Mouse (Mus musculus) myocyte (in vitro differentiated cells): ENCODE results near the gene Rit1. TPM values are rescaled to one million over a fixed set of nuclear protein-coding genes. Genes with fewer than 3 reads are reported as not detected.

Experiments
- H3K27me3 ChIP-seq: one replicate; pipeline ENCODE4 v1.6.1; 2011; ENCODE audit not compliant: control insufficient read depth, insufficient read depth, insufficient read length
- H3K36me3 ChIP-seq: one replicate; pipeline ENCODE4 v1.6.1; 2011; ENCODE audit not compliant: control insufficient read depth, insufficient read depth
- H3K4me2 ChIP-seq: one replicate; pipeline ENCODE4 v1.6.1; 2011; ENCODE audit warnings: low read depth, control low read depth
- H3K4me3 ChIP-seq: one replicate; pipeline ENCODE4 v1.5.1; 2011; ENCODE audit warnings: mild to moderate bottlenecking, control low read depth, moderate library complexity
- H3K79me2 ChIP-seq: one replicate; pipeline ENCODE4 v1.6.1; 2011; ENCODE audit not compliant: control insufficient read depth, insufficient read depth
- H3ac ChIP-seq: one replicate; pipeline ENCODE4 v1.6.1; 2011; ENCODE audit not compliant: control insufficient read depth, insufficient read length
- CEBPB ChIP-seq: IDR thresholded peaks from 2 replicates; pipeline ENCODE4 v1.6.1; 2011; ENCODE audit warnings: mild to moderate bottlenecking, moderate library complexity; ENCODE audit not compliant: poor library complexity, insufficient read depth, severe bottlenecking
- E2F4 ChIP-seq: IDR thresholded peaks from one replicate; pipeline ENCODE4 v1.6.1; 2011; ENCODE audit warnings: mild to moderate bottlenecking, control low read depth, moderate library complexity; ENCODE audit not compliant: insufficient read depth
- MAX ChIP-seq: IDR thresholded peaks from one replicate; pipeline ENCODE4 v1.6.1; 2011; ENCODE audit warnings: low read depth, mild to moderate bottlenecking, control low read depth
- MYOD1 ChIP-seq, 3 experiments: IDR thresholded peaks; one replicate each; pipeline ENCODE4 v1.6.1; 2011; ENCODE audit warnings: control low read depth in 2 of 3, low read depth in 2 of 3, mild to moderate bottlenecking in 2 of 3, moderate library complexity in 1 of 3; ENCODE audit not compliant: insufficient read length in 2 of 3, control insufficient read depth in 1 of 3
- MYOG ChIP-seq, 3 experiments: IDR thresholded peaks; one replicate each; pipeline ENCODE4 v1.6.1; 2011; ENCODE audit warnings: control low read depth in 2 of 3, low read depth in 2 of 3, mild to moderate bottlenecking in 2 of 3; ENCODE audit not compliant: insufficient read length in 2 of 3, control insufficient read depth in 1 of 3, insufficient read depth in 1 of 3
- POLR2A ChIP-seq: IDR thresholded peaks from one replicate; pipeline ENCODE4 v1.6.1; 2011; ENCODE audit warnings: low read depth, mild to moderate bottlenecking, control low read depth, moderate library complexity; ENCODE audit not compliant: insufficient read length
- POLR2AphosphoS2 ChIP-seq: IDR thresholded peaks from one replicate; pipeline ENCODE4 v1.6.1; 2011; ENCODE audit warnings: low read depth, control low read depth; ENCODE audit not compliant: insufficient read length
- REST ChIP-seq: IDR thresholded peaks from one replicate; pipeline ENCODE4 v1.6.1; 2011; ENCODE audit warnings: mild to moderate bottlenecking, control low read depth, moderate library complexity; ENCODE audit not compliant: insufficient read depth, insufficient read length
- SRF ChIP-seq: IDR thresholded peaks from one replicate; pipeline ENCODE4 v1.6.1; 2011; ENCODE audit warnings: low read depth; ENCODE audit not compliant: control insufficient read depth, insufficient read length
- TCF12 ChIP-seq: IDR thresholded peaks from one replicate; pipeline ENCODE4 v1.6.1; 2011; ENCODE audit warnings: mild to moderate bottlenecking, control low read depth; ENCODE audit not compliant: poor library complexity, insufficient read depth, severe bottlenecking
- TCF3 ChIP-seq: IDR thresholded peaks from one replicate; pipeline ENCODE4 v1.6.1; 2011; ENCODE audit warnings: low read depth, control low read depth; ENCODE audit not compliant: insufficient read length
- USF1 ChIP-seq: IDR thresholded peaks from one replicate; pipeline ENCODE4 v1.6.1; 2011; ENCODE audit warnings: low read depth, mild to moderate bottlenecking, control low read depth, moderate library complexity
- polyA plus RNA-seq: library from polyadenylated mRNA; unstranded; fragments of >200 nt; fragmentation: generic; extraction: Trizol; gene quantifications from one replicate; pipeline ENCODE4 v1.2.1, GENCODE M21; 2012; ENCODE audit warnings: missing spikeins

Rit1 gene
- polyA plus RNA-seq, 1 experiment, result 62.3 TPM

DNA sequence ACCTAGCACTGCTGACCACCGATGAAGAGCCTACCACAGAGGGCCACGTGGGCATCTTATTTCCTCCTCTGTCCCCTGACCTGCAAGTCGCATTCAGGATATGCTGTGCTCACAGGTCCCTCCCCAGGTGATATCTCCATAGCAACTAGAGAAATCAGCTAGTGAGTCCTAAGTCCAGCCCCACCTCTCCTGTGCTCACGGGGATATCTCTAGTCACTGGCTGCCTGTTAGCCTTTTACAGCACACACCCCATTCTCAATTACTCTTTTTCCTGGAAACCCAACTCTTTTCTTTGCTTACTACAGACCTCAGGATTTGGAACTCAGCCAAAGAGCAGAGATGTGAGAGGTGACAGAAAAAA, 30.2 kb downstream of the Rit1 start:
- Histone ChIP-seq H3K79me2 (no peaks in the 10 kb centered on the region), H3K27me3 (no peaks in the 10 kb centered on the region), H3ac (no peak overlapping the region), H3K4me2 (no peak overlapping the region), H3K36me3 (no peaks in the 10 kb centered on the region), H3K4me3 (no peak overlapping the region)
- no peak for TF ChIP-seq TCF12
- TF ChIP-seq MYOD1 (IDR thresholded peaks at IDR 0.05; ENCODE audit: control insufficient read depth in 1 of 3, insufficient read length in 2 of 3, low read depth in 2 of 3), result no peak
- TF ChIP-seq USF1, result no peak
- no peak for TF ChIP-seq POLR2A
- no peak for TF ChIP-seq TCF3
- no peak for TF ChIP-seq CEBPB
- no peak for TF ChIP-seq POLR2AphosphoS2
- TF ChIP-seq MAX, result no peak
- TF ChIP-seq SRF, result no peak
- no peak for TF ChIP-seq MYOG (IDR thresholded peaks at IDR 0.05; ENCODE audit: control insufficient read depth in 1 of 3, insufficient read depth in 1 of 3, insufficient read length in 2 of 3, low read depth in 2 of 3)
- TF ChIP-seq E2F4, result no peak
- TF ChIP-seq REST, result no peak

DNA sequence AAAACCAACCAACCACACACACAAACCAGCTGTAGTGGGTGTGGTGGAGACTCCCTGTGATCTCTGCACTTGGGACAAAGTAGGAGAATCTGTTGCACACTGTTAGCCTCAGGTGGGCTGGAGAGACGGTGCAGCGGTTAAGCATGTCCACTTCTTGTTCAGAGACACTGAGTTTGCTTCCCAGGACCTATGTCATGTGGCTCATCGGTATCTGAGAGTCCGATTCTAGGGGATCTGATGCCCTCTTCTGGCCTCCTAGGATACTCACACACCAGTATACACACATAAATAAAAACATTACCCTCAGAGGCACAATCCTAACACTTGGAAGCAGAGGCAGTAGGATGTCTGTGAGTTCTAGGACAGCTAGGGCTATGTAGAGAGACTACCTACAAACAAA, 37.6 kb downstream of the Rit1 start:
- Histone ChIP-seq H3K27me3 (no peaks in the 10 kb centered on the region), H3K36me3 (no peaks in the 10 kb centered on the region), H3K4me3 (no peak overlapping the region), H3ac (no peak overlapping the region), H3K4me2 (no peak overlapping the region), H3K79me2 (no peaks in the 10 kb centered on the region)
- TF ChIP-seq CEBPB, result no peak
- no peak for TF ChIP-seq TCF3
- TF ChIP-seq USF1, result no peak
- no peak for TF ChIP-seq MAX
- no peak for TF ChIP-seq E2F4
- no peak for TF ChIP-seq REST
- TF ChIP-seq TCF12, result no peak
- no peak for TF ChIP-seq SRF

DNA sequence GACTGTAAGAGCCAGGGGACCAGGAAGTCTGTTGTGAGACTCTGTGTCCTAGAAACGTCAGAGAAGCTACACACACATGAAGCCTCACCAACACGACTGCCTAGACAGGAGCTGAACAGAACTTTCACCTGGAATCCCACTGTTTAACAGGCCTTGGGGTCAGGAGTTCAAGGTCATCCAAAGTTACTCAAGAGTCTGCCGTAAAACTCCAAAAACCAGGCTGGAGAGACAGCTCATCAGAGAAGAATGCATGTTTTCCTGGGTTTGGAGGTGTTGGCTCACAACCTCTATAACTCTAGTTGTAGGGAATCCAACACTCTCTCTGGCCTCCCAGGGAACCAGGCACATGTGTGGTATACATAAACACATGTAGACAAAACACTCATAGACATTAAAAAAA, 38.9 kb downstream of the Rit1 start:
- Histone ChIP-seq H3K4me3 (no peak overlapping the region), H3K4me2 (no peak overlapping the region), H3K79me2 (no peaks in the 10 kb centered on the region), H3ac (no peak overlapping the region), H3K27me3 (no peaks in the 10 kb centered on the region), H3K36me3 (no peaks in the 10 kb centered on the region)
- TF ChIP-seq USF1 (no peak), MYOG (IDR thresholded peaks at IDR 0.05; ENCODE audit: control insufficient read depth in 1 of 3, insufficient read depth in 1 of 3, insufficient read length in 2 of 3, low read depth in 2 of 3) (no peak), TCF3 (no peak), CEBPB (no peak), E2F4 (no peak), SRF (no peak), MYOD1 (IDR thresholded peaks at IDR 0.05; ENCODE audit: control insufficient read depth in 1 of 3, insufficient read length in 2 of 3, low read depth in 2 of 3) (no peak), POLR2AphosphoS2 (no peak), TCF12 (no peak), REST (no peak), MAX (no peak), POLR2A (no peak)

DNA sequence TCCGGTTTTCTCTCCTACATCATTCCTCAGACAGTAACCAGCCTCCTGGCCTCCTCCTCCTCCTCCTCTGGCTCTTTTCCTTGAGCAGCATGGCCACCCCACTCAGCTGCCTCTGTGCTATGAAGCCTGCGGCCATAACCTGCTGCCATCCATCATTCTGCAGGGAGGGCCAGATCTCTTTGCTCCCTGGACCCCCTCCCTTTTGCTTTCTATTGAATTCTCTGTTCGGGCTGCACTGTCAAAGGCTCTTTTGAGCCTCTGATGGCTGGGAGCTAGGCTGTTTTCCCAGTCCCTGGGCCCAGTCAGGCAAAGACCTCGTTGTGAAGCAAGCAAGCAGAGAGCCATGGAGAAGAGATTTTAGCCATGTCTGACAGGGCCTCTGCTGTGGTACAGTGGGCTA, 39.6 kb downstream of the Rit1 start:
- no peaks in the 10 kb centered on the region for H3K27me3 ChIP-seq
- H3K79me2 ChIP-seq, result no peaks in the 10 kb centered on the region
- H3K36me3 ChIP-seq, result no peaks in the 10 kb centered on the region
- no peak overlapping the region for H3K4me2 ChIP-seq
- H3ac ChIP-seq, result no peak overlapping the region
- no peak overlapping the region for H3K4me3 ChIP-seq
- TF ChIP-seq SRF (no peak), MYOD1 (IDR thresholded peaks at IDR 0.05; ENCODE audit: control insufficient read depth in 1 of 3, insufficient read length in 2 of 3, low read depth in 2 of 3) (peak in 2 of 3 experiments; percentile 21 to 32)

DNA sequence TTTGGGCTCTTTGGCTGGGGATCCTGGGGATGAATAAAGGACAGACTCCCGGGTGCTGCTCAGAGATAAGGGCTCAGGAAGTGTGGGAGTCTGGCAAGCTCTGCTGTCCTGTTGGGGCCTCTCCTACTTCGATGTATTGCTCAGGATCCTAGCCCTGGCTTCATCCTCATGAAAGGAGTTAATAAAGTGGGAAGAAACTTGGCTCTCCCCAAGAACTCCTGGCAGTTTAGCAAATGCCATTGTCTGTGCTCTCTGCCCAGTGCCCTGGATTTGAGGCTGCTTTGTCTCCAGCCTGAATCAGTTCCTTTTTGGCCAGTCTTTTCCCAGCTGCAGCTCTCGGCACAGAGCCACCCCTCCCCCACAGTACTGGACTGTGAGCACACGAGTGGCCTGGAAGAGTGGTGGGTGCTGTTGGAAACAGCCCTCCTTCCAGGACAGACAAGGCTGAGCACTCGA, 41.4 kb downstream of the Rit1 start:
- TF ChIP-seq MYOG (IDR thresholded peaks at IDR 0.05; ENCODE audit: control insufficient read depth in 1 of 3, insufficient read depth in 1 of 3, insufficient read length in 2 of 3, low read depth in 2 of 3) (no peak), CEBPB (no peak), E2F4 (no peak), POLR2A (no peak), REST (no peak), MYOD1 (IDR thresholded peaks at IDR 0.05; ENCODE audit: control insufficient read depth in 1 of 3, insufficient read length in 2 of 3, low read depth in 2 of 3) (no peak), POLR2AphosphoS2 (no peak), USF1 (no peak), TCF12 (no peak), TCF3 (no peak), MAX (no peak), SRF (no peak)
- Histone ChIP-seq H3K36me3 (no peaks in the 10 kb centered on the region), H3K79me2 (no peaks in the 10 kb centered on the region), H3K4me2 (peak overlapping the region; percentile 30), H3ac (no peak overlapping the region), H3K27me3 (no peaks in the 10 kb centered on the region), H3K4me3 (no peak overlapping the region)

DNA sequence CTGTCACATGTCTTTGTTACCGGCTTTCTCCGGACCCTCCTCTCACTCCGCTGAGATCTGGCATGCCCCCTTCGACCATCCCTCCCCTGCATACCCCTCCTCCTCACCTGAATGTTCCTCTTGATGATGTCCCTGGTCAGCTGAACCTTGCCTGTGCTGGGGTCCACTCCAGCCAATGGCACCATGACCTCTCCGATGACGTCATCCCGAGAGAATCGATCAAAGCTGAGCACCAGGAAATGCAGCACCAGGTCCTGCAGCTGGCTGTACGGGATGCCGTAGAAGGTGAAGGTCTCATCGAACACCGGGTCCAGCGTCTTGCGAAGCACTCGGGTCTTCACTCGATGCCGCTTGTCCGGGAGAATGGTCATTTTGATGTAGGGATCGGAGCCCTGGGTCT, 45.0 kb downstream of the Rit1 start:
- H3K27me3 ChIP-seq, result no peaks in the 10 kb centered on the region
- no peaks in the 10 kb centered on the region for H3K79me2 ChIP-seq
- H3K4me3 ChIP-seq, result no peak overlapping the region
- no peak for TF ChIP-seq REST
- no peak for TF ChIP-seq MAX
- TF ChIP-seq USF1, result no peak
- no peak overlapping the region for H3ac ChIP-seq
- no peak overlapping the region for H3K4me2 ChIP-seq
- H3K36me3 ChIP-seq, result no peaks in the 10 kb centered on the region
